Mouse (Mus musculus): Measurements from ENCODE around the gene Cdk6. TPM values are rescaled to one million over a fixed set of nuclear protein-coding genes. Genes with fewer than 3 reads are reported as not detected.

Cdk6 gene
- polyA plus RNA-seq, 1 experiment = 29.0 TPM

DNA sequence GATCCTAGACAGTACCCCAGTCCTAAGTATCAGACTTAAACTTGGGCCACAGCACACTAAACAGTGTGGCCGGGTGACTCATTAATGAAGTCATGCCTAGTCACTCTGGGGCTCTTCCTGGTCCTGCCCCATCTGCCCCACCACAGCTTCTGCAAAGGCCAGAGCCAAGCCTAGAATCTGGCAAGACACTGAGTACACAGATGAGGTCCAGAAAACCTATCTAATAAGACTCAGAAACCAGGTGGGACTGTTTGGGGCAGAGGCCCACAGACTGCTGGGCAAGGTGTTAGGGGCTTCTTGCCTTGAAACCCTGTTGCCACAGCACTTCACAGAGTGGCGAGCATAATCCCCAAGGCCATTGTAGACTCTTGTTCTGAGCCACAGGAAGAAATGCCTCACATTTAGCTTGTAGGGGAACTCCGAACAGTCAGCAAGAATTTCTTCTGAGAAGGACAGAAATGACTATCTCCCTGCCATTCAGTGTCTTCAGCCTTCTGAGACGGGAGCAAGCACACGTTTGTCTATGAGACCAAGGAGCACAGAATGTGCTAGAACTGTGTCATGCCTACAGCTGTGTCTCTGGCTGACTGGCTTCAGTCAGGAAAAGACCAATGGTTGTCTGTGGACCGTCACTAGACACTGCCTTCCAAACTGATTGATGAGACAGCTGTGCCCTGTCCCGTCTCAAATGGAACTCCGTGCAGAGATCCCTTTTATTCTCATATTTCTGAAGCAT is 153.3 kb downstream of the Cdk6 start:
- Histone ChIP-seq H3K4me1 (ENCODE audit: control insufficient read depth, insufficient read depth, low read length) (no peaks in the 10 kb centered on the region), H3K9ac (ENCODE audit: low read depth, poor library complexity, severe bottlenecking) (no peak overlapping the region), H3K27ac (ENCODE audit: insufficient read depth, low read length) (no peak overlapping the region), H3K36me3 (ENCODE audit: control insufficient read depth, insufficient read depth, low read length, poor library complexity, severe bottlenecking) (no peaks in the 10 kb centered on the region), H3K4me3 (ENCODE audit: low read depth, low read length) (no peak overlapping the region), H3K27me3 (ENCODE audit: control insufficient read depth, insufficient read depth, low read length, poor library complexity, severe bottlenecking) (no peaks in the 10 kb centered on the region), H3K9me3 (replicated peaks; ENCODE audit: control insufficient read depth, insufficient read depth, low read length, poor library complexity, severe bottlenecking) (no peaks in the 10 kb centered on the region)
- TF ChIP-seq EP300 (IDR thresholded peaks at IDR 0.05; ENCODE audit: insufficient read depth, low read depth, low read length) (no peak), CTCF (IDR thresholded peaks at IDR 0.05; ENCODE audit: low read depth, low read length) (no peak), POLR2A (IDR thresholded peaks at IDR 0.05; ENCODE audit: insufficient read depth, low read length) (no peak)

DNA sequence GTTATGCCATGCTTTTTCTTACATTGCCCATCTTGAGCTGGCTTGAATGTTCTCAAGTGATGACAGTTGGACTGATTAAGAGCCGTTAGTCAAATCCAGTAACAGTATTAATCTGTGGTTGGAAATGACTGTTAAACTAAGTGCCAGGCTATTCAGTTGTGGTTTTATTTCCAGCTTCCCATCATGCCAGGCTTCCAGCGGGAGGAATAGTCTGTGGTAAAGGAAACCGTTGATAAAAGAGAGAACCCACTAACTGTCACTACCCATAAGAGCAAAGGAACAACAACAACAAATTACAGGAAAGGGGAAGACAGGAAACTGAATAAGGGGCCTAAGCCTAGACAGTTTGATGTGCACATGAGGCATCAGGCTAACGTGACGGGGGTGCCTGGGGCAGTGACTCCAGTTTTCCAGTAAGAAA is 156.2 kb downstream of the Cdk6 start:
- Histone ChIP-seq H3K36me3 (ENCODE audit: control insufficient read depth, insufficient read depth, low read length, poor library complexity, severe bottlenecking) (no peaks in the 10 kb centered on the region), H3K4me1 (ENCODE audit: control insufficient read depth, insufficient read depth, low read length) (no peaks in the 10 kb centered on the region), H3K4me3 (ENCODE audit: low read depth, low read length) (no peak overlapping the region), H3K27me3 (ENCODE audit: control insufficient read depth, insufficient read depth, low read length, poor library complexity, severe bottlenecking) (no peaks in the 10 kb centered on the region), H3K9ac (ENCODE audit: low read depth, poor library complexity, severe bottlenecking) (no peak overlapping the region), H3K27ac (ENCODE audit: insufficient read depth, low read length) (no peak overlapping the region), H3K9me3 (replicated peaks; ENCODE audit: control insufficient read depth, insufficient read depth, low read length, poor library complexity, severe bottlenecking) (no peaks in the 10 kb centered on the region)
- no peak for TF ChIP-seq EP300 (IDR thresholded peaks at IDR 0.05; ENCODE audit: insufficient read depth, low read depth, low read length)

DNA sequence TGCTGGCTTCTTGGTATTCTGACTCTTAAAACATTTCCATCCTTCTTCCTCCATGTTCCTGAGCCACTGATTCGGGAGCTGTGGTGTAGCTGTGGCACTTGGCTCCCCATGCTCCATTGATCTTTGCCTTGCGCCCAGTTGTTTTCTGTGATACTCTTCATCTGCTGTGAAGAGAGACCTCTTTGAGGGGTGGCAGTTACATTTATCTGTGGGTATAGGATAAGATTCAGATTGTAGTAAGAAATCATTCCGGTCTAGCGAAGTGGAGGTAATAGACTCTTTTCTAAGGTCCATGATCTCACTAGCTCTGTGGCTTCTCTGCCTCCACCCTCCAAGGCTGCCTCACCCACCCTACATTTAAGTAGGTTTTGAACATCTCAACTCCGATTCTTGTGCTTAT is 159.0 kb downstream of the Cdk6 start:
- no peak overlapping the region for H3K4me3 ChIP-seq (ENCODE audit: low read depth, low read length)
- no peak overlapping the region for H3K27ac ChIP-seq (ENCODE audit: insufficient read depth, low read length)
- H3K9me3 ChIP-seq (replicated peaks; ENCODE audit: control insufficient read depth, insufficient read depth, low read length, poor library complexity, severe bottlenecking) = no peaks in the 10 kb centered on the region
- H3K27me3 ChIP-seq (ENCODE audit: control insufficient read depth, insufficient read depth, low read length, poor library complexity, severe bottlenecking) = no peaks in the 10 kb centered on the region
- no peaks in the 10 kb centered on the region for H3K4me1 ChIP-seq (ENCODE audit: control insufficient read depth, insufficient read depth, low read length)
- TF ChIP-seq POLR2A (IDR thresholded peaks at IDR 0.05; ENCODE audit: insufficient read depth, low read length) (no peak), CTCF (IDR thresholded peaks at IDR 0.05; ENCODE audit: low read depth, low read length) (no peak), EP300 (IDR thresholded peaks at IDR 0.05; ENCODE audit: insufficient read depth, low read depth, low read length) (no peak)
- H3K9ac ChIP-seq (ENCODE audit: low read depth, poor library complexity, severe bottlenecking) = no peak overlapping the region
- H3K36me3 ChIP-seq (ENCODE audit: control insufficient read depth, insufficient read depth, low read length, poor library complexity, severe bottlenecking) = no peaks in the 10 kb centered on the region

DNA sequence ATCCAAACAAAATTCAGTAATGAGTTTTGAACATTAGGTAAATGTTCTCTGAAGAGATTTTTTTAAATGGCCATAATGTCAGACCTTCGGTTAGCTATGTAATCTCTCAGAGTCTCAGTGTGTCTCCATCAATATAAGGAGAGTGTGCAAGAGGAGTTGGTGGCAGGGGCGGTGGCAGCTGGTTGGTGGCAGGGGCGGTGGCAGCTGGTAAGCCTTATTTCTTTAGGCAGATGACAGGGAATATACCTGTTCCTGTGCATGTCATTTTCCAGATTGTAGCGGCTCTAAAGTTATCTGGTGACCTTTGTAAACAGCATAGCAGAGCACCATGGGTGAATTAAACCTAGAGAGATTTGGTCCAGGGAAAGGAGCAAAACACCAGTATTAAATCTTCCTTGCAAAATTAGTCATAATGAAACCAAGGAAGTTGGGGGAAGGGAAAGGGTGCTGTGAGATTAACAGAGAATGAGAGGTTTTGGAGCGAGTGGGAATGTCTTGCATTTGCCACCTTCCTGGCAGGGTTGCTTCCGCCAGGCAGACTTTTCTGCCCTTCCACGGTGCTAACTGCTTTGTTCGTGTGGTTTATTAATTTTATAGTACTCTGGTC is 159.8 kb downstream of the Cdk6 start:
- TF ChIP-seq POLR2A (IDR thresholded peaks at IDR 0.05; ENCODE audit: insufficient read depth, low read length) = no peak

DNA sequence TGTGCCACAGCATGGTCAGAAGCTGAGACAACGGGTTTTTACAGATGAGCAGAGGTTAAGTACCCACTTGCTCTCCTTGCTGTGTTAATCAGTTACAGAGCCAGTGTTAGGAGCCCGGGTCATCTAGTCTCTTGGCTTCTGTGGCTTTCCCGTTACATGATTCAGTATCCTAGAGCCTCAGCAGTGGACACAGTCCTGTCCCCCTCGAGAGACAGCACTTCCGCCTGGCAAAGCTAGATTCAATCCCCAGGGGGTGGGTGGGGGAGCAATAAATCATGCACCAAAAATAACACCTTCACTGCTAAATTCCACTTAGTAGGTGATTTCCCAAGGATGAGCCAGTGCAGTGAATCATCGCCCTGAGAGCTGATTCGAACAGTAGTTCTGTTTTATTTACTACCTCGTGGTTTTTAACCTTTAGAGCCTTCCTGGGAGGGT is 160.3 kb downstream of the Cdk6 start:
- H3K4me3 ChIP-seq (ENCODE audit: low read depth, low read length) = no peak overlapping the region
- H3K9me3 ChIP-seq (replicated peaks; ENCODE audit: control insufficient read depth, insufficient read depth, low read length, poor library complexity, severe bottlenecking) = no peaks in the 10 kb centered on the region
- H3K27me3 ChIP-seq (ENCODE audit: control insufficient read depth, insufficient read depth, low read length, poor library complexity, severe bottlenecking) = no peaks in the 10 kb centered on the region
- no peak overlapping the region for H3K9ac ChIP-seq (ENCODE audit: low read depth, poor library complexity, severe bottlenecking)
- no peak overlapping the region for H3K27ac ChIP-seq (ENCODE audit: insufficient read depth, low read length)
- H3K4me1 ChIP-seq (ENCODE audit: control insufficient read depth, insufficient read depth, low read length) = no peaks in the 10 kb centered on the region
- TF ChIP-seq EP300 (IDR thresholded peaks at IDR 0.05; ENCODE audit: insufficient read depth, low read depth, low read length) (no peak), CTCF (IDR thresholded peaks at IDR 0.05; ENCODE audit: low read depth, low read length) (no peak), POLR2A (IDR thresholded peaks at IDR 0.05; ENCODE audit: insufficient read depth, low read length) (no peak)
- no peaks in the 10 kb centered on the region for H3K36me3 ChIP-seq (ENCODE audit: control insufficient read depth, insufficient read depth, low read length, poor library complexity, severe bottlenecking)

More for the DNA sequence above, 159.8 kb downstream of the Cdk6 start:
- no peak overlapping the region for H3K4me3 ChIP-seq (ENCODE audit: low read depth, low read length)
- no peaks in the 10 kb centered on the region for H3K27me3 ChIP-seq (ENCODE audit: control insufficient read depth, insufficient read depth, low read length, poor library complexity, severe bottlenecking)
- H3K36me3 ChIP-seq (ENCODE audit: control insufficient read depth, insufficient read depth, low read length, poor library complexity, severe bottlenecking) = no peaks in the 10 kb centered on the region
- H3K4me1 ChIP-seq (ENCODE audit: control insufficient read depth, insufficient read depth, low read length) = no peaks in the 10 kb centered on the region
- no peak overlapping the region for H3K9ac ChIP-seq (ENCODE audit: low read depth, poor library complexity, severe bottlenecking)
- no peak overlapping the region for H3K27ac ChIP-seq (ENCODE audit: insufficient read depth, low read length)
- H3K9me3 ChIP-seq (replicated peaks; ENCODE audit: control insufficient read depth, insufficient read depth, low read length, poor library complexity, severe bottlenecking) = no peaks in the 10 kb centered on the region

DNA sequence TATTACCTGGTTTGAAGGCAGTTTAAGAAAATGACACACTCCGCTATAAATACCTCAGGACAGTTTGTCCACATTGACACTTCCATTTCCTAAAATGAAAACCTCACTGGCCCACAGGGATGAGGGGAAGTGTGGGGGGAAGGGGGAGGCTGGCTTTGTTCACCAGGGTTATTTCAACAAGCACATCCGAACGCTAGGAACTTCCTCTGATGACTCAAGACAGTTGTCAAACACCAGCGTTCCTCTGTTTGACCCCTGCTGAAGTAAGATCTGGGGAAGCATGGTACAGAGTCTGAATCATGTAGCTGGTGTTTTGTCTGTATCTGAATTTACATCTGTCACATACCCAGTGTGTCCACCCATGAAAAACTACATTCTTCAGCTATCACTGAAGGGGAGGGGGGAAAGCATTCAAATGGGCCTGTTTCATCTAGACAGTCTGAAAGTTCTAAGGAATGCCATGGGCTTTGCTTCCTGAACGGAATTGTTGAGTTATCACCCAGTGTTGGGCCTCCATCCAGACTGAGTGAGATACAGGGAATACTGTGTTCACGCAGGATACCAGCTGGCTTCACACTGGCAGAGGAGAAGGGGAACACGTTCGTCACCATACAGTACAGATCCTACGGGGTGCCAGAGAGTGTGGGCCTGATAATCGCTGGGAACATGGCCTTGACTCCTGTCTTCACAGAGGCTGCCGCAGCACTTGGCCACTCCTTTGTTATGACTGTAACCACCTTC is 161.5 kb downstream of the Cdk6 start:
- no peak overlapping the region for H3K9ac ChIP-seq (ENCODE audit: low read depth, poor library complexity, severe bottlenecking)
- no peaks in the 10 kb centered on the region for H3K27me3 ChIP-seq (ENCODE audit: control insufficient read depth, insufficient read depth, low read length, poor library complexity, severe bottlenecking)
- no peaks in the 10 kb centered on the region for H3K9me3 ChIP-seq (replicated peaks; ENCODE audit: control insufficient read depth, insufficient read depth, low read length, poor library complexity, severe bottlenecking)
- no peak overlapping the region for H3K4me3 ChIP-seq (ENCODE audit: low read depth, low read length)
- H3K36me3 ChIP-seq (ENCODE audit: control insufficient read depth, insufficient read depth, low read length, poor library complexity, severe bottlenecking) = no peaks in the 10 kb centered on the region
- TF ChIP-seq EP300 (IDR thresholded peaks at IDR 0.05; ENCODE audit: insufficient read depth, low read depth, low read length) = no peak
- no peak for TF ChIP-seq POLR2A (IDR thresholded peaks at IDR 0.05; ENCODE audit: insufficient read depth, low read length)
- no peak for TF ChIP-seq CTCF (IDR thresholded peaks at IDR 0.05; ENCODE audit: low read depth, low read length)
- no peaks in the 10 kb centered on the region for H3K4me1 ChIP-seq (ENCODE audit: control insufficient read depth, insufficient read depth, low read length)
- H3K27ac ChIP-seq (ENCODE audit: insufficient read depth, low read length) = no peak overlapping the region
